Mouse (Mus musculus) embryonic facial prominence, embryonic 11.5 days (tissue): ENCODE results near the gene Phyhd1. TPM values are rescaled to one million over a fixed set of nuclear protein-coding genes. Genes with fewer than 3 reads are reported as not detected.

Source experiments
- ATAC-seq: fragments of 200-750 bp; cut with Nextera tagmentation; replicated peaks from 2 replicates; pipeline ENCODE4 v1.8.0; 2017; ENCODE audit warnings: low read depth; ENCODE audit not compliant: insufficient number of reproducible peaks, low FRiP score, low TSS enrichment
- DNase-seq: peaks from one replicate; pipeline ENCODE4 v3.0.0-alpha.2; 2015; ENCODE audit warnings: low spot score
- H3K27ac ChIP-seq: fragments of 300-500 bp; sonication (generic); replicated peaks from 2 replicates; pipeline ENCODE4 v1.5.1; 2014; ENCODE audit warnings: mild to moderate bottlenecking, low read depth, low read length, control low read depth
- H3K27me3 ChIP-seq: fragments of 300-500 bp; sonication (generic); 2 replicates; pipeline ENCODE4 v1.6.1; 2014; ENCODE audit warnings: mild to moderate bottlenecking, low read length, moderate library complexity, mixed read lengths; ENCODE audit not compliant: control insufficient read depth, insufficient read depth
- H3K36me3 ChIP-seq: fragments of 300-500 bp; sonication (generic); replicated peaks from 2 replicates; pipeline ENCODE4 v1.6.1; 2014; ENCODE audit warnings: low read depth, mild to moderate bottlenecking, low read length, moderate library complexity, mixed read lengths; ENCODE audit not compliant: control insufficient read depth, insufficient read depth
- H3K4me1 ChIP-seq: fragments of 300-500 bp; sonication (generic); 2 replicates; pipeline ENCODE4 v1.6.1; 2014; ENCODE audit warnings: low read length, mixed read lengths; ENCODE audit not compliant: control insufficient read depth, insufficient read depth
- H3K4me2 ChIP-seq: fragments of 300-500 bp; sonication (generic); 2 replicates; pipeline ENCODE4 v1.6.1; 2014; ENCODE audit warnings: low read depth, mild to moderate bottlenecking, control low read depth, low read length, moderate library complexity
- H3K4me3 ChIP-seq: fragments of 300-500 bp; sonication (generic); 2 replicates; pipeline ENCODE4 v1.5.1; 2014; ENCODE audit warnings: low read depth, low read length, control low read depth
- H3K9ac ChIP-seq: fragments of 300-500 bp; sonication (generic); replicated peaks from 2 replicates; pipeline ENCODE4 v1.6.1; 2014; ENCODE audit warnings: mild to moderate bottlenecking, control low read depth, low read length
- H3K9me3 ChIP-seq: fragments of 300-500 bp; sonication (generic); replicated peaks from 2 replicates; pipeline ENCODE4 v1.6.1; 2016; ENCODE audit warnings: mild to moderate bottlenecking, low read length, inconsistent platforms, mixed read lengths; ENCODE audit not compliant: control insufficient read depth
- WGBS: fragments of 180-500 bp; shearing (Covaris S2); extraction: QIAGEN DNeasy Blood & Tissue Kit; methylation state at CpG from one replicate; pipeline ENCODE4 v1.1.7; 2014; 5-methylcytosine and 5-hydroxymethylcytosine counted together
- polyA plus RNA-seq: library from polyadenylated mRNA; unstranded; fragments of >200 nt; fragmentation: Nextera tagmentation; extraction: Ambion mirVana; gene quantifications from 2 replicates; pipeline ENCODE4 v1.2.1, GENCODE M21; 2014

Phyhd1 gene
- polyA plus RNA-seq, 1 experiment from 2014 or later = 2.3 TPM

GRCm38 (mm10) chr2:30327276-30327675, 61.3 kb downstream of the Phyhd1 start:
- H3K36me3 ChIP-seq = peaks cover 22% of the 10 kb centered on the region
- DNase-seq (no peak), ATAC-seq (no peak)
- H3K9me3 ChIP-seq = no peaks in the 10 kb centered on the region
- H3K9ac ChIP-seq = no peak overlapping the region
- H3K27me3 ChIP-seq = no peaks in the 10 kb centered on the region
- no peaks in the 10 kb centered on the region for H3K4me1 ChIP-seq
- H3K27ac ChIP-seq = no peak overlapping the region
- H3K4me3 ChIP-seq = no peak overlapping the region
- 94% methylated on average over 7 of the region's 7 CpGs for WGBS
- H3K4me2 ChIP-seq = no peak overlapping the region

GRCm38 (mm10) chr2:30328791-30329190, 62.8 kb downstream of the Phyhd1 start:
- peaks cover 18% of the 10 kb centered on the region for H3K36me3 ChIP-seq
- H3K9ac ChIP-seq = no peak overlapping the region
- no peaks in the 10 kb centered on the region for H3K9me3 ChIP-seq
- 90% methylated on average over 3 of the region's 3 CpGs for WGBS
- no peak overlapping the region for H3K4me2 ChIP-seq
- no peaks in the 10 kb centered on the region for H3K4me1 ChIP-seq
- no peak for ATAC-seq
- H3K4me3 ChIP-seq = no peak overlapping the region
- DNase-seq = no peak
- H3K27ac ChIP-seq = no peak overlapping the region
- H3K27me3 ChIP-seq = no peaks in the 10 kb centered on the region

Other genes starting within 250 kb of the Phyhd1 start
- 29.7 and 29.8 TPM in 2 replicates for gene Wdr34, start 217.3 kb upstream of the Phyhd1 start, polyA plus RNA-seq
- gene Set, start 208.8 kb upstream of the Phyhd1 start, polyA plus RNA-seq = 705 and 768 TPM in 2 replicates
- gene Pkn3, start 188.5 kb upstream of the Phyhd1 start, polyA plus RNA-seq = 7.8 and 8.8 TPM in 2 replicates
- 30.9 and 31.6 TPM in 2 replicates for gene Zdhhc12, start 172.6 kb upstream of the Phyhd1 start, polyA plus RNA-seq
- 5.2 and 5.3 TPM in 2 replicates for gene Zer1, start 141.6 kb upstream of the Phyhd1 start, polyA plus RNA-seq
- 11.0 and 14.1 TPM in 2 replicates for gene Tbc1d13, start 132.5 kb upstream of the Phyhd1 start, polyA plus RNA-seq
- 14.4 and 16.9 TPM in 2 replicates for gene Endog, start 94.7 kb upstream of the Phyhd1 start, polyA plus RNA-seq
- 75.4 and 82.5 TPM in 2 replicates for gene Spout1, start 87.7 kb upstream of the Phyhd1 start, polyA plus RNA-seq
- 6.7 and 8.1 TPM in 2 replicates for gene Kyat1, start 60.4 kb upstream of the Phyhd1 start, polyA plus RNA-seq
- gene Lrrc8a, start 28.5 kb upstream of the Phyhd1 start, polyA plus RNA-seq = 50.3 and 50.5 TPM in 2 replicates
- gene Gm28035, start 25.6 kb upstream of the Phyhd1 start, polyA plus RNA-seq = 0.13 TPM in 1 of 2 replicates, not detected in the other
- gene Gm28038, start 14.8 kb downstream of the Phyhd1 start, polyA plus RNA-seq = not detected in 2 replicates
- gene Dolk, start 20.1 kb downstream of the Phyhd1 start, polyA plus RNA-seq = 21.5 and 26.5 TPM in 2 replicates
- 54.0 and 58.9 TPM in 2 replicates for gene Nup188, start 20.2 kb downstream of the Phyhd1 start, polyA plus RNA-seq
- 41.6 and 50.0 TPM in 2 replicates for gene Sh3glb2, start 93.1 kb downstream of the Phyhd1 start, polyA plus RNA-seq
- 15.6 and 18.0 TPM in 2 replicates for gene Miga2, start 98.0 kb downstream of the Phyhd1 start, polyA plus RNA-seq
- 29.1 and 33.4 TPM in 2 replicates for gene Dolpp1, start 126.1 kb downstream of the Phyhd1 start, polyA plus RNA-seq
- gene Crat, start 149.6 kb downstream of the Phyhd1 start, polyA plus RNA-seq = 24.0 and 29.6 TPM in 2 replicates
- gene Ptpa, start 149.8 kb downstream of the Phyhd1 start, polyA plus RNA-seq = 53.7 and 62.4 TPM in 2 replicates
- 6.6 and 12.6 TPM in 2 replicates for gene Ier5l, start 208.0 kb downstream of the Phyhd1 start, polyA plus RNA-seq